Mouse (Mus musculus): ENCODE data around the gene D130043K22Rik. TPM values are rescaled to one million over a fixed set of nuclear protein-coding genes. Genes with fewer than 3 reads are reported as not detected.

D130043K22Rik gene
- polyA plus RNA-seq, 1 experiment from 2014 or later, result 1.2 TPM

DNA sequence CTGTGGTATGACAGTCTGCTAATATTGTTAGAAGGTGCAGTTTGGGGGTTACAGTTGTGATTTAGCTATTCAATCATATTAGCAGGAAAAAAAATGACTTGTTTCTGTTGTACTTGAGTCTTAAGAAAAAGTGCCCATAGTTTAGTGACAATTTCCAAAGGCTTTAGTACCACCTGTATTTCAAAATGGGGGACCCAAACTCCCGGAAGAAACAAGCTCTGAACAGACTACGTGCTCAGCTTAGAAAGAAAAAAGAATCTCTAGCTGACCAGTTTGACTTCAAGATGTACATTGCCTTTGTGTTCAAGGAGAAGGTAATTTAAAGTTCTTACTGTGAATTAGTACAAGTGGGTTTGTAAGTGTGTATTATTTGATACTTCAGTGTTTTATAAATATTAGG lies 41.7 kb upstream of the D130043K22Rik start:
- Histone ChIP-seq H3K27me3 (ENCODE audit: control insufficient read depth, insufficient read depth, low read length) (no peaks in the 10 kb centered on the region), H3K36me3 (ENCODE audit: control insufficient read depth, insufficient read depth, low read length) (no peaks in the 10 kb centered on the region), H3K9ac (ENCODE audit: low read length) (no peak overlapping the region), H3K27ac (ENCODE audit: low read depth, low read length) (no peak overlapping the region), H3K4me2 (ENCODE audit: low read depth) (peak overlapping the region; percentile 71), H3K9me3 (ENCODE audit: control insufficient read depth, low read length) (no peaks in the 10 kb centered on the region), H3K4me1 (ENCODE audit: control insufficient read depth, insufficient read depth, low read length) (peaks cover 5% of the 10 kb centered on the region; the same call in 1 of the 2 replicates), H3K4me3 (ENCODE audit: low read depth, low read length) (peak overlapping the region; percentile 97)
- 46% methylated on average over 2 of the region's 2 CpGs for WGBS
- DNase-seq (ENCODE audit: low spot score), result no peak
- ATAC-seq (ENCODE audit: insufficient read depth, low FRiP score, low TSS enrichment), result no peak

DNA sequence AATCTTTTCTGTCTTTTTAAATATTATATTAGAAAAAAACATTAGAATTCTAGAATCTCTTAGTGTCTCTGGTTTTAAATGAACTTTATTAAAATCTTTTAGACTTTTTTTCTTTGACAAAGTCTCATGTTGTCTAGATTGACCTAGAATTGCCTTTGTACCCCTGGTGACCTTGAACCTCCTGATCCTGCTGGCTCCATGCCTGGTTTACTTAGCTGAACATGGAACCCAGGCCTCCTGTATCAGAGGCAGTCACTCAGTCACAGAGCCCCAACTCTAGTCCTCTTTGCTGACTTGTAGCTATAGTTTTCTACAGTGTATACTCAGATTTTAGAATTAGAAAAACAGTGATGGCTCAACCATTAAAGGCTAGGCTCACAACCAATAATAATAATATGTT lies 38.9 kb upstream of the D130043K22Rik start:
- no peaks in the 10 kb centered on the region for H3K9me3 ChIP-seq (ENCODE audit: control insufficient read depth, low read length)
- no peak overlapping the region for H3K4me2 ChIP-seq (ENCODE audit: low read depth)
- no peak overlapping the region for H3K4me3 ChIP-seq (ENCODE audit: low read depth, low read length)
- ATAC-seq (ENCODE audit: insufficient read depth, low FRiP score, low TSS enrichment) (no peak), DNase-seq (ENCODE audit: low spot score) (no peak)
- H3K27ac ChIP-seq (ENCODE audit: low read depth, low read length), result no peak overlapping the region
- H3K9ac ChIP-seq (ENCODE audit: low read length), result no peak overlapping the region
- peaks cover 4% of the 10 kb centered on the region; the same call in 1 of the 2 replicates for H3K36me3 ChIP-seq (ENCODE audit: control insufficient read depth, insufficient read depth, low read length)
- H3K27me3 ChIP-seq (ENCODE audit: control insufficient read depth, insufficient read depth, low read length), result no peaks in the 10 kb centered on the region
- peaks cover 5% of the 10 kb centered on the region; the same call in 1 of the 2 replicates for H3K4me1 ChIP-seq (ENCODE audit: control insufficient read depth, insufficient read depth, low read length)

DNA sequence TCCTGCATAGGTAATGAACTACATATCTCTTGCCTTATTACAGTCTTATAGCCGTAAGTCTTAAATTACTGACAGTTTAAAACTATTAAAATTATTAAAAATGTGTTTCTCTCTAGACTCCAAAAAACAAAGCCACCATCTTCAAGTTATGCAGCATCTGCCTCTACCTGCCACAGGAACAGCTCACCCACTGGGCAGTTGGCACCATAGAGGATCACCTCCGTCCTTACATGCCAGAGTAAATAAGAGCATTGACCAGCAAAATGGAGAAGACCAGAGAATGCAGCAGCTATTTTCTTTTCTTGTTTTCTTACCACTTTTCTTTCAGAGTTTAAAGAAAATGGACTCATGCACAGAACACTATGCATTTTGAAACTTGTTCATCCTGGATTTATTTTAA lies 32.4 kb upstream of the D130043K22Rik start:
- Histone ChIP-seq H3K27ac (ENCODE audit: low read depth, low read length) (no peak overlapping the region), H3K36me3 (ENCODE audit: control insufficient read depth, insufficient read depth, low read length) (peaks cover 12% of the 10 kb centered on the region), H3K4me3 (ENCODE audit: low read depth, low read length) (no peak overlapping the region), H3K9ac (ENCODE audit: low read length) (no peak overlapping the region), H3K4me1 (ENCODE audit: control insufficient read depth, insufficient read depth, low read length) (no peaks in the 10 kb centered on the region), H3K9me3 (ENCODE audit: control insufficient read depth, low read length) (no peaks in the 10 kb centered on the region), H3K27me3 (ENCODE audit: control insufficient read depth, insufficient read depth, low read length) (no peaks in the 10 kb centered on the region), H3K4me2 (ENCODE audit: low read depth) (no peak overlapping the region)
- ATAC-seq (ENCODE audit: insufficient read depth, low FRiP score, low TSS enrichment) (no peak), DNase-seq (ENCODE audit: low spot score) (no peak)
- 95% methylated on average over 2 of the region's 2 CpGs for WGBS

DNA sequence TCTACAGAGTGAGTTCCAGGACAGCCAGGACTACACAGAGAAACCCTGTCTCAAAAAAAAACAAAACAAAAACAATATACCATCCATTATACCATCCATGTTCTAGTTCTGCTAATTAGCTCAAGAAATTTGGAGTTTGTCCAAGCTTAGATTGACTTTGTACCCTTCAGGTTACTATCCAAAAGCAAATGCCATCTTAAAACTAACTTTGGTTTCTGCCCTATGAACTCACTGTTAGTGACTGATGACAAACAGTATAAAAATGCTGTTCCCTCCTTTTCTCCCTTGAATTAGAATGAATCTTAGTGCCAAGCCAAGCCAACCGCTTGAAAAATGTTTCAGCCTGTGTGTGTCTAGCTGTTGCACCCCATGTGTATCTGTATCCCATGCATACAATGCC lies 30.3 kb upstream of the D130043K22Rik start:
- DNase-seq (ENCODE audit: low spot score) (no peak), ATAC-seq (ENCODE audit: insufficient read depth, low FRiP score, low TSS enrichment) (no peak)
- 96% methylated on average over 1 of the region's 1 CpGs for WGBS
- peaks cover 12% of the 10 kb centered on the region for H3K36me3 ChIP-seq (ENCODE audit: control insufficient read depth, insufficient read depth, low read length)
- no peaks in the 10 kb centered on the region for H3K4me1 ChIP-seq (ENCODE audit: control insufficient read depth, insufficient read depth, low read length)
- no peak overlapping the region for H3K4me2 ChIP-seq (ENCODE audit: low read depth)
- H3K27me3 ChIP-seq (ENCODE audit: control insufficient read depth, insufficient read depth, low read length), result no peaks in the 10 kb centered on the region
- no peak overlapping the region for H3K9ac ChIP-seq (ENCODE audit: low read length)
- no peaks in the 10 kb centered on the region for H3K9me3 ChIP-seq (ENCODE audit: control insufficient read depth, low read length)
- H3K27ac ChIP-seq (ENCODE audit: low read depth, low read length), result no peak overlapping the region
- H3K4me3 ChIP-seq (ENCODE audit: low read depth, low read length), result no peak overlapping the region

DNA sequence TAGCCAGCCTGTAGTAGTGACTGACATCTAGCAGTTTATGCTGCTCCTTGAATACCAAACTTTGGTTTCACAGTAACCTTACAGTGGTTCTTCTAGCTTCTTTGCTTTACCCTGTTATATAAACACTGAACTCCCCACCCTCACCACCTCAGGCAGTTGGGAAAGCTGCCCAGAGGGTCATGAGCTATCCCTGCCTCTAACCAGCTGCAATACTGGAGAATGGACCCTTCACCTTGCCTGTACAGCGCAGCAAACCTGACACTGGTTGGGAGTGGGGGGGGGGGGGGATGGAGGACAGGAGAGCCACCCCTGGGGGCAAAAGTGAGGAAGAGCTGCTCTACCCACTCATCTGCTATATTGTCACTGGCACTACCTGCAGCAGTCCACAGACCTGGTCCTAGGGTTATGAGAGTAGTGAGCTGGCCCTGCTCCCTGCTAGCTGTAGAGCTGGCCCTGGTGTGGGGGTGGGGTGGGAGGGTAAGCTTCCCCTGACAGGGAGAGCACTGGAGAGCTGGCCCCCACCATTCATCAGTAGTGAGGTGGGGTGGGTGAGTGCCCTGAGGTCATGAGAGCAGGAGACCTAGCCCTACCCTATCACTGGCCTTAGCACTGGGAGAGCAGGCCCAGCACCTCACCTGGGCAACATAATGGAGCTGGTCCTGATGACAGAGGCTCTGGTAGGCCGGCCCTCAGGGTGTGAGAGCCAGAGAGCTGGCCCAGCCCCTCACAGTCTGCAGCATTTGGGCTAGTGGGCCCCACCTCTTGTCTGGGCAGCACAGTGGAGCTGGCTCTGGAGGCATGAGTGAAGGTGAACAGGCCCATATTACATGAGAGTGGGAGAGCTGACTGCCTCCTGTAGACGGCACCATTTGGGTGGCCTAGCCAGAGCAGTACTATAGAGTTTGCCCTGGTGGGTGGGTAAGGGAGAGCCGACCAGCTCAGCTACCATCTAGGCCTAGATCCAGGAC lies 28.5 kb upstream of the D130043K22Rik start:
- 63% methylated on average over 4 of the region's 4 CpGs for WGBS
- Histone ChIP-seq H3K27ac (ENCODE audit: low read depth, low read length) (no peak overlapping the region), H3K9ac (ENCODE audit: low read length) (no peak overlapping the region), H3K4me3 (ENCODE audit: low read depth, low read length) (no peak overlapping the region), H3K9me3 (ENCODE audit: control insufficient read depth, low read length) (no peaks in the 10 kb centered on the region), H3K4me1 (ENCODE audit: control insufficient read depth, insufficient read depth, low read length) (no peaks in the 10 kb centered on the region), H3K4me2 (ENCODE audit: low read depth) (no peak overlapping the region), H3K27me3 (ENCODE audit: control insufficient read depth, insufficient read depth, low read length) (no peaks in the 10 kb centered on the region), H3K36me3 (ENCODE audit: control insufficient read depth, insufficient read depth, low read length) (peaks cover 6% of the 10 kb centered on the region; the same call in 1 of the 2 replicates)
- ATAC-seq (ENCODE audit: insufficient read depth, low FRiP score, low TSS enrichment) (peak; percentile 54), DNase-seq (ENCODE audit: low spot score) (no peak)

DNA sequence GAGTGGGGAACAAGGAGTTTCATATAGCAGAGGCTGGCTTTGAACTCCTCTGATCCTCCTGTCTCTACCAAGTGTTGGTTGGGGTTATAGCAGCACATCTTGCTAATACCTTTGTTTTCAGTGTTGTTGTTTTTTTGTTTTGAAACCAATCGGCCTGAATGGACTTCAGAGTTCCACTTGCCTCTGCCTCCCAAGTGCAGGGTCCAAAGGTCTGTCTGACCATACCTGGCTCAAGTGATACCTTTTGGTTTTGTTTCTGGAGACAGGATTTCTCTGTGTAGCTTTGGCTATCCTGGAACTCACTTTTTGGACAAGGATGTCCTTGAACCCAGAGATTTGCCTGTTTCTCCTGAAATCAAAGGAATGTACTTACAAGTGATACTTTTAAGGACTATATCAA lies 25.0 kb upstream of the D130043K22Rik start:
- Histone ChIP-seq H3K27me3 (ENCODE audit: control insufficient read depth, insufficient read depth, low read length) (no peaks in the 10 kb centered on the region), H3K27ac (ENCODE audit: low read depth, low read length) (no peak overlapping the region), H3K4me3 (ENCODE audit: low read depth, low read length) (no peak overlapping the region), H3K4me1 (ENCODE audit: control insufficient read depth, insufficient read depth, low read length) (no peaks in the 10 kb centered on the region), H3K4me2 (ENCODE audit: low read depth) (no peak overlapping the region), H3K36me3 (ENCODE audit: control insufficient read depth, insufficient read depth, low read length) (no peaks in the 10 kb centered on the region), H3K9ac (ENCODE audit: low read length) (no peak overlapping the region), H3K9me3 (ENCODE audit: control insufficient read depth, low read length) (no peaks in the 10 kb centered on the region)
- WGBS, result 76% methylated on average over 1 of the region's 1 CpGs
- DNase-seq (ENCODE audit: low spot score) (no peak), ATAC-seq (ENCODE audit: insufficient read depth, low FRiP score, low TSS enrichment) (no peak)

DNA sequence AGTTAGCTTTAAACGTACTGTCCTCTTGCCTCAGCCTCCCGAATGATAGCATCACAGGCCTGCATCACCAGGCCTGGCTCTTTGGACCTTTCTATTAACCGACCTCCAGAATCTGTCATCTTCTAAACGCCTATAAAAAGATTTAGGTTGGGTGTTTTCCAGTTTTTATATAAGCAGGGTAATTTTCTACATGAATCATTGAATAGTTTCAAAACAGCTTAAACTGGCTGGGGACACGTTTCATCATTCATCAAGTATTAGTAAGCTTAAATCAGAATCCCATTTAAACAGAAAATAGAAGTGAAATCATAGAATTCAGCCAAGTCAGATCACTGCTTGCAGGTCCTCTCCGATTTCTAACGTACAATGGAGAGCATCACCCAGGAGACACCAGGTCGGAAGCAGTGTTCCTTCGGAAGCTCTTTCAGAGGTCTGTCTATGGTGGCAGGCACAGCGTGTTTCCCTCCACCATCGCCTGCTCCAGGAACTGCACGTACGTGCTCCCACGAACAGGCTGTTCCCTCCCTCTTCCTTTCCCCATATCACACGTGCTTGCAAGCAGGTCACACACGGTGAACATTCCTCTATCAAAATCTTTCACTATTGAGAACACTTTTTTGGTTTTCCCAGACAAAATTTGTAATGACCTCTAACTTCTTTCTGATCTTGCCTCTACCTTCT lies 22.1 kb upstream of the D130043K22Rik start:
- no peak for ATAC-seq (ENCODE audit: insufficient read depth, low FRiP score, low TSS enrichment)
- H3K9ac ChIP-seq (ENCODE audit: low read length), result no peak overlapping the region
- WGBS, result 92% methylated on average over 16 of the region's 16 CpGs

DNA sequence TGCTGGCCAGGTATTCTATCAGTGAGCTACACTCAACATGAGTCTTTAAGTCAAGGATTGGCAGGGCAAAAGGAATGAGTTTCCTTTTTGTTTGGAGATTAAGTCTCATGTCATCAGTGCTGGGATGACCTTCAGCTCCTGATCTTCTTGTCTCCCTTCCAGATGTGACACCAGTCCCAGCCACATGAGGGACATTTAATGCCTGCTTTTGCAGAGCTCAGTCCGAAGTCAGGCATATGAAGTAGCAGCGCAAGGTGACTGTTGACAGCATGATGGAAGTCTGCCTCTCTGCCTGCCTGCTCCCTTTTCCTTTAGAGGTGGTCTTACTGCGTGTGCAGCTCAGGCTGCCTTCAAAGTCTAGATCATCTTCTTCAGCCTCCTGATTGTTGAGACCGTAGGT lies 20.3 kb upstream of the D130043K22Rik start:
- 90% methylated on average over 4 of the region's 4 CpGs for WGBS

More for the DNA sequence above, 22.1 kb upstream of the D130043K22Rik start:
- H3K9me3 ChIP-seq (ENCODE audit: control insufficient read depth, low read length), result no peaks in the 10 kb centered on the region
- no peak overlapping the region for H3K27ac ChIP-seq (ENCODE audit: low read depth, low read length)
- H3K4me3 ChIP-seq (ENCODE audit: low read depth, low read length), result no peak overlapping the region
- no peak for DNase-seq (ENCODE audit: low spot score)
- no peak overlapping the region for H3K4me2 ChIP-seq (ENCODE audit: low read depth)
- H3K27me3 ChIP-seq (ENCODE audit: control insufficient read depth, insufficient read depth, low read length), result no peaks in the 10 kb centered on the region
- H3K4me1 ChIP-seq (ENCODE audit: control insufficient read depth, insufficient read depth, low read length), result no peaks in the 10 kb centered on the region
- H3K36me3 ChIP-seq (ENCODE audit: control insufficient read depth, insufficient read depth, low read length), result no peaks in the 10 kb centered on the region

More for the DNA sequence above, 20.3 kb upstream of the D130043K22Rik start:
- no peak for ATAC-seq (ENCODE audit: insufficient read depth, low FRiP score, low TSS enrichment)
- Histone ChIP-seq H3K27ac (ENCODE audit: low read depth, low read length) (no peak overlapping the region), H3K27me3 (ENCODE audit: control insufficient read depth, insufficient read depth, low read length) (no peaks in the 10 kb centered on the region), H3K9ac (ENCODE audit: low read length) (no peak overlapping the region), H3K4me2 (ENCODE audit: low read depth) (no peak overlapping the region), H3K4me1 (ENCODE audit: control insufficient read depth, insufficient read depth, low read length) (no peaks in the 10 kb centered on the region), H3K9me3 (ENCODE audit: control insufficient read depth, low read length) (no peaks in the 10 kb centered on the region), H3K36me3 (ENCODE audit: control insufficient read depth, insufficient read depth, low read length) (no peaks in the 10 kb centered on the region), H3K4me3 (ENCODE audit: low read depth, low read length) (no peak overlapping the region)
- no peak for DNase-seq (ENCODE audit: low spot score)
